ENCODE assay signal across 8 mouse cellular contexts in genomic region chr10:80700732-80701131, GRCm38 (mm10). TPM values are rescaled to one million over a fixed set of nuclear protein-coding genes. Genes with fewer than 3 reads are reported as not detected.
DNase-seq lines count a peak whose midpoint lies in the region; ATAC-seq lines count a peak whose summit lies in the region.

No protein-coding gene starts in this region.

- peak; percentile 5 for DNase-seq in embryo, embryonic 10.5 days (ENCODE audit: low spot score)
- no peak for DNase-seq in embryo, embryonic 10 days (ENCODE audit: low spot score)
- DNase-seq in thymus, postnatal 25 days, result peak; percentile 70
- DNase-seq in embryo, embryonic 11 days, result no peak
- no peak for DNase-seq in urinary bladder, adult 2 months (ENCODE audit: low spot score)

- peak overlapping the region; percentile 93 for H3K27ac ChIP-seq in forebrain, embryonic 15.5 days (replicated peaks)
- H3K27ac ChIP-seq in macrophage, result peak overlapping the region; percentile 67

- no peaks in the 10 kb centered on the region for H3K27me3 ChIP-seq in forebrain, embryonic 15.5 days

- H3K4me1 ChIP-seq in forebrain, embryonic 15.5 days, result peaks cover 46% of the 10 kb centered on the region

- ATAC-seq in CD4-positive, CD25-positive, alpha-beta regulatory T cell, adult 4 months, result peak; percentile 40
- ATAC-seq in forebrain, embryonic 15.5 days (replicated peaks), result no peak

- no peaks in the 10 kb centered on the region for H3K36me3 ChIP-seq in forebrain, embryonic 15.5 days
- H3K36me3 ChIP-seq in macrophage (ENCODE audit: inconsistent target), result no peaks in the 10 kb centered on the region

- peak overlapping the region; percentile 88 for H3K4me2 ChIP-seq in forebrain, embryonic 15.5 days (replicated peaks)

- H3K4me3 ChIP-seq in forebrain, embryonic 15.5 days, result peak overlapping the region; percentile 84
- peak overlapping the region; percentile 84 for H3K4me3 ChIP-seq in macrophage (ENCODE audit: inconsistent target)

- no peaks in the 10 kb centered on the region for H3K9me3 ChIP-seq in forebrain, embryonic 15.5 days

- peak overlapping the region; percentile 71; the same call in 1 of the 2 replicates for H3K9ac ChIP-seq in forebrain, embryonic 15.5 days (replicated peaks)

- WGBS in forebrain, embryonic 15.5 days, result 43% methylated on average over 4 of the region's 4 CpGs
- WGBS in macrophage (ENCODE audit: missing documents), result 4% methylated on average over 4 of the region's 4 CpGs

- H3K79me2 ChIP-seq in macrophage (ENCODE audit: inconsistent target), result peaks cover 51% of the 10 kb centered on the region

RNA-seq across cellular contexts. Expression of gene Mob3a, which starts 1.0 kb away (rescaled TPM):
- 100 to 1,000 TPM; 265 to 359 TPM for polyA plus RNA-seq in CD4-positive, CD25-positive, alpha-beta regulatory T cell, adult 4 months (2017; shearing (Covaris generic))
- polyA plus RNA-seq in forebrain, embryonic 15.5 days (2015; fragmentation: Nextera tagmentation; extraction: Ambion mirVana), result 52.6 and 55.1 TPM in 2 replicates
- 10 to 100 TPM; 24.0 to 85.6 (median 50.0) TPM for total RNA-seq in macrophage (2018; cell fraction: chromatin; rRNA removed)
- total RNA-seq in macrophage (2018; cell fraction: cytosol; rRNA removed), result 10 to 100 TPM; 42.5 to 58.5 (median 53.2) TPM
- 10 to 100 TPM; 29.7 to 68.5 (median 43.5) TPM for total RNA-seq in macrophage (2018; cell fraction: nucleus; rRNA removed)
- polyA plus RNA-seq in macrophage (2018), result 34.5 to 48.6 TPM (median 44.2 TPM) in 3 replicates
- polyA plus RNA-seq in urinary bladder, adult 2 months (2012; rRNA removed), result 24.5 and 29.1 TPM in 2 replicates

RNA-seq across cellular contexts. Expression of gene Izumo4, which starts 1.3 kb away (rescaled TPM):
- 100 to 1,000 TPM in 1 of 2 experiments, 10 to 100 TPM in 1; 89.2 to 116 TPM for polyA plus RNA-seq in CD4-positive, CD25-positive, alpha-beta regulatory T cell, adult 4 months (2017; shearing (Covaris generic))
- polyA plus RNA-seq in forebrain, embryonic 15.5 days (2015; fragmentation: Nextera tagmentation; extraction: Ambion mirVana), result 33.4 and 35.2 TPM in 2 replicates
- total RNA-seq in macrophage (2018; cell fraction: chromatin; rRNA removed), result 10 to 100 TPM in 24 of 26 experiments, 1 to 10 TPM in 2; 6.5 to 49.9 (median 24.1) TPM
- total RNA-seq in macrophage (2018; cell fraction: cytosol; rRNA removed), result 1 to 10 TPM; 1.4 to 4.2 (median 2.3) TPM
- 10 to 100 TPM in 15 of 26 experiments, 1 to 10 TPM in 11; 3.1 to 26.8 (median 11.3) TPM for total RNA-seq in macrophage (2018; cell fraction: nucleus; rRNA removed)
- 1.9 to 5.5 TPM (median 2.3 TPM) in 3 replicates for polyA plus RNA-seq in macrophage (2018)
- polyA plus RNA-seq in urinary bladder, adult 2 months (2012; rRNA removed), result 68.7 and 88.2 TPM in 2 replicates

RNA-seq across cellular contexts. Expression of gene Mknk2, which starts 22.8 kb away (rescaled TPM):
- 10 to 100 TPM; 37.3 to 51.7 TPM for polyA plus RNA-seq in CD4-positive, CD25-positive, alpha-beta regulatory T cell, adult 4 months (2017; shearing (Covaris generic))
- polyA plus RNA-seq in forebrain, embryonic 15.5 days (2015; fragmentation: Nextera tagmentation; extraction: Ambion mirVana), result 60.9 and 64.8 TPM in 2 replicates
- total RNA-seq in macrophage (2018; cell fraction: chromatin; rRNA removed), result 100 to 1,000 TPM in 1 of 26 experiments, 10 to 100 TPM in 22, 1 to 10 TPM in 3; 7.0 to 106 (median 37.3) TPM
- total RNA-seq in macrophage (2018; cell fraction: cytosol; rRNA removed), result 100 to 1,000 TPM in 18 of 26 experiments, 10 to 100 TPM in 8; 59.8 to 198 (median 116) TPM
- 100 to 1,000 TPM in 2 of 26 experiments, 10 to 100 TPM in 24; 19.5 to 123 (median 68.6) TPM for total RNA-seq in macrophage (2018; cell fraction: nucleus; rRNA removed)
- polyA plus RNA-seq in macrophage (2018), result 75.7 to 134 TPM (median 82.8 TPM) in 3 replicates
- polyA plus RNA-seq in urinary bladder, adult 2 months (2012; rRNA removed), result 129 and 137 TPM in 2 replicates

RNA-seq across cellular contexts. Expression of gene Ap3d1, which starts 41.3 kb away (rescaled TPM):
- 10 to 100 TPM; 26.7 to 29.1 TPM for polyA plus RNA-seq in CD4-positive, CD25-positive, alpha-beta regulatory T cell, adult 4 months (2017; shearing (Covaris generic))
- polyA plus RNA-seq in forebrain, embryonic 15.5 days (2015; fragmentation: Nextera tagmentation; extraction: Ambion mirVana), result 98.9 and 103 TPM in 2 replicates
- total RNA-seq in macrophage (2018; cell fraction: chromatin; rRNA removed), result 100 to 1,000 TPM; 215 to 616 (median 362) TPM
- total RNA-seq in macrophage (2018; cell fraction: cytosol; rRNA removed), result 100 to 1,000 TPM in 12 of 26 experiments, 10 to 100 TPM in 14; 69.8 to 127 (median 94.9) TPM
- 100 to 1,000 TPM; 117 to 321 (median 197) TPM for total RNA-seq in macrophage (2018; cell fraction: nucleus; rRNA removed)
- polyA plus RNA-seq in macrophage (2018), result 92.5 to 126 TPM (median 111 TPM) in 3 replicates
- 96.3 and 108 TPM in 2 replicates for polyA plus RNA-seq in urinary bladder, adult 2 months (2012; rRNA removed)

RNA-seq across cellular contexts. Expression of gene Btbd2, which starts 43.9 kb away (rescaled TPM):
- 1 to 10 TPM; 7.2 to 7.3 TPM for polyA plus RNA-seq in CD4-positive, CD25-positive, alpha-beta regulatory T cell, adult 4 months (2017; shearing (Covaris generic))
- 83.4 and 87.5 TPM in 2 replicates for polyA plus RNA-seq in forebrain, embryonic 15.5 days (2015; fragmentation: Nextera tagmentation; extraction: Ambion mirVana)
- total RNA-seq in macrophage (2018; cell fraction: chromatin; rRNA removed), result 10 to 100 TPM in 15 of 26 experiments, 1 to 10 TPM in 11; 1.8 to 28.3 (median 14.1) TPM
- total RNA-seq in macrophage (2018; cell fraction: cytosol; rRNA removed), result 10 to 100 TPM; 15.2 to 30.1 (median 24.2) TPM
- 10 to 100 TPM in 14 of 26 experiments, 1 to 10 TPM in 12; 4.9 to 21.9 (median 10.8) TPM for total RNA-seq in macrophage (2018; cell fraction: nucleus; rRNA removed)
- polyA plus RNA-seq in macrophage (2018), result 16.9 to 26.0 TPM (median 21.9 TPM) in 3 replicates
- polyA plus RNA-seq in urinary bladder, adult 2 months (2012; rRNA removed), result 36.5 and 48.5 TPM in 2 replicates

Comparison
In these comparisons a context has a peak if more than half of its experiments do, and no peak if none do; other contexts are left out.
1. DNase-seq: peak in embryo, embryonic 10.5 days (single experiment) and thymus, postnatal 25 days (single experiment); none in embryo, embryonic 10 days (single experiment), embryo, embryonic 11 days (single experiment) and urinary bladder, adult 2 months (single experiment).